Mouse (Mus musculus): ENCODE measurements at regions not wholly inside any gene's neighbourhood (a gene's known extent, or its start where the extent isn't known, plus 50 kb on each side); places are given as distances from the start of the nearest gene placed in this dataset.

GRCm38 (mm10) chr6:100973366-100974090 is 140.1 kb downstream of the Ppp4r2 start:
- DNase-seq (ENCODE audit: low spot score) = no peak

DNA sequence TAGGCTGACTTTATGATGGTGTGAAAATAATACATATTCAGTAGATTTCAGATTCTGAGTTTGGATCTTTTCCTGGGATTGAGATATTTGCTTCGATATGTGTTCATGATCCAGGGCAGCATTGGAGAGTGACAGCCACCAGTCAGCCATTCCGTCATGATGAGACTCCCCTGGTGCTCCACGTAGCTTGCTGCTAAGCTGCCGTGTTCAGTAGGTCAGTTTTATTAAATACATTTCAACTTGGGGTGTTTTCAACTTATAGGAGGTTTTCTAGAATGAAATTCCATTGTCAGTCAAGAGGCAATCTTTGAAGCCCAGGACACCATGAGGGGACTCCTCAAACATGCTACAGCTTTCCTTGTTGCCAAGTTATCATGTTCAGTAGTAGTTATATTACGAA is 141.3 kb downstream of the Ppp4r2 start:
- no peak for DNase-seq (ENCODE audit: low spot score)

DNA sequence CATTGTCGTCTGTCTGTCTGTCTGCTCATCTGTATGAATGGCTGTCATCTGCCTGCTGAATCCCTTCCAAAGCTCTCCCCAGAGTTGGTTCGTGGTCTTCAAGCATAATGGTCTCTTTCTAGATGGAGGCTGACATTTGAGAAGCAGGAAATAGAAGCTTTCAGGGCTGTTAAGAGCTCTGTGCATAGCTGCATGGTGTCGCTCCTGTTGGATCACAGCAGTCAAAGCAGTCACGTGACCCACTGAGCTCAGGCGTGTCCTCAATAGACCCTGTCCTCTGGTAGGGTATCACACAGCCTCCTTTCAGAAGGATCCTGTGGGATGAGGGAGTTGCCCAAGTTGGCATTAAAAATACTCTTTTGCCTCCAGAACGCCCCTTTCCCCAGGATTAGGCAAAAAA is 142.4 kb downstream of the Ppp4r2 start:
- no peak for DNase-seq (ENCODE audit: low spot score)

DNA sequence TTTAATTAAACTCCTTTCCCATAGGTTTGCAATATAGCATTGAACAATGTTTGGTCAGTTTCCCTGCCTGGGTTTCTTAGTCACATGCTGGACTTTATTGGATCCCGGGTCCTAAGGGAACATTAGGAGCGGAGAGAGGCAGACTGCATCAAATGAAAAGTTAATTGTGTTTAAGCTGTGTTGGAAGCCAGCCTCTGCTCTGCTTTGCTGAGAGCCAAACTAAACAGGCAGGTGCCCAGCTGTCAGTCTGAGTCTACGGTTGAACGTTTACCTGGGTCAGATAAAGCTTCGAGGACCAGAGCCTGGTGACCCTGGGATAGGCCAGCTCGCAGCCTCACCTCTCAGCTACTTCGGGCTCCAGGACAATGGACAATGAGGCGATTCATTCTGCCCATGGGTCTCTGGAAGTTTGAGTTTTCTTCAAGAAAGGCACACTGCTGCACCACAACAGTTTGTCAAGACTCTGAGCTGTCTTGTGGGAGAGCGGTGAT is 143.8 kb downstream of the Ppp4r2 start:
- no peak for DNase-seq (ENCODE audit: low spot score)

DNA sequence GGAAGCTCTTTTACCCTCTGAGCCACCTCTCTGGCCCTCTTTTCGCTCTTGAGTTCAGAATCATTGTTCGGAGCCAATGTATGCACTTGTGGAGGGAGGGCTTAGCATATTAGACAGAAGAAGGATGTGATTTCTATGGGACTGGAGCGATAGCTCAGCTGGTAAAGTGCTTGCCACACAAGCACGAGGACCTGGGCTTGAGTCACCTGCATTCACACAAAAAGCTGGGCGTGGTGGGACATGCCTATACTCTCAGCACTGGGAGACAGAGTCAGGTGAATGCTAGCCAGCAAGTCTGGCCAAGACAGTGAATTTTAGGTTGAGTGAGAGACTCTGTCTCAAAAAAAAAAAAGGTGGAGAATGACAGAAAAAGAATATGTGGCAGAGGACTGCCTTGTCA is 144.7 kb downstream of the Ppp4r2 start:
- no peak for DNase-seq (ENCODE audit: low spot score)

GRCm38 (mm10) chr6:100978727-100979460 is 145.5 kb downstream of the Ppp4r2 start:
- no peak for DNase-seq (ENCODE audit: low spot score)

DNA sequence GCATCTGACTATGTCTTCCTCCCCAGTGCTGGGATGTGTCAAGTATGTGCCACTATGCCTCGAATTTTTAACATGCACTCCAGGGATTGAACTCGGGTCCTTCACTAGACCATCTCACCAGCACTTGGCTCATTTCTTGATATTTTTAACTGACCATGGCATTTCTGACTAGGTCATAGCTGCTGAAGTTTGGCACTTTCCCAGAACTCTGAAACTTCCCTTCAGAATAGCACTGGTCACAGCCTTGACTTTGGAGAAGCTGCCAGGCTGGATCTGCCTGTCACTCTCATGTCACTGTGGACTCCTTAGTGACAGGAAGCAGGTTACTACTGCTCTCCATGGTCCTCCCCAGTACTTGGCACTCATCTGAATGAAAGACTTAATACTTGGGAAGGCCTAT is 146.7 kb downstream of the Ppp4r2 start:
- no peak for DNase-seq (ENCODE audit: low spot score)

DNA sequence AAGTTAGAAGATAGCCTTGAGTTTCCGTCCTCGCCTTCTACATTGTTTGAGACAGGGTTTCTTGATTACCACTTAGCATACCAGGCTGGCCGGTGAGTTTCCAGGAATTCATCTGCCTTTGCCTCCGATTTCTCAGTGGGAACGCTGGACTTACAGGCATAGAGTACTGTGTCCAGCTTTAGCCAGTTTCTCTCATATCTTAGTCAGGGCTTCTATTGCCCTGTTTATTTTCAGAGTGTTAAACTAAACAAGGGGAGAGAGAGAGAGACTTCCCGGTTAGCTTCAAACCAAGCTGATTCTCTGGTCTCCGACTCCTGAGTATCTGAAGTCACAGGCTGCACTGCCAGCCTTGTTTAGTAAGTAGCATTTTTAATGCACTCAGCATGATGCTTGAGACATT is 151.4 kb downstream of the Ppp4r2 start:
- DNase-seq (ENCODE audit: low spot score) = no peak

GRCm38 (mm10) chr6:100985334-100985937 is 152.0 kb downstream of the Ppp4r2 start:
- no peak for DNase-seq (ENCODE audit: low spot score)

- DNase-seq (ENCODE audit: low spot score) = no peak
These were observed 155.1 kb downstream of the Ppp4r2 start for GRCm38 (mm10) chr6:100988521-100988920.

DNA sequence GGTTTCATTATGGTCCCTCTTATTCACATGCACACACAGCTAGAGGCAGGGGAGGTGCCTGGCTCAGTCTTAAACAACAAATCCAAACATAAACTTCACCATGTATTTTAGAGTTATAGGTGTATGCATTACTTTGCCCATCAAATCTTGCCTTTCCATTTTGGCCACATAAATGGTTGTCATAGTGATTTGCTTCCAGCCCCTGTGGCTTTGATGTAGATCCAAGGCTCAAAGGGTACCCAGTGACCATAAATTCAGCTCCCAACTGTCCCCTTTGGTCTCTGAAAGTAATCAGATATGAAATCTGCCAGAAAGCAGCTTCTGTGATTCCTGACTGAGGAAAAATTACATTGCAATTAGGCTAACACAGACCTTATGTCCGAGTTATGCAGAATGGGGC is 160.0 kb downstream of the Ppp4r2 start:
- no peak for DNase-seq (ENCODE audit: low spot score)

DNA sequence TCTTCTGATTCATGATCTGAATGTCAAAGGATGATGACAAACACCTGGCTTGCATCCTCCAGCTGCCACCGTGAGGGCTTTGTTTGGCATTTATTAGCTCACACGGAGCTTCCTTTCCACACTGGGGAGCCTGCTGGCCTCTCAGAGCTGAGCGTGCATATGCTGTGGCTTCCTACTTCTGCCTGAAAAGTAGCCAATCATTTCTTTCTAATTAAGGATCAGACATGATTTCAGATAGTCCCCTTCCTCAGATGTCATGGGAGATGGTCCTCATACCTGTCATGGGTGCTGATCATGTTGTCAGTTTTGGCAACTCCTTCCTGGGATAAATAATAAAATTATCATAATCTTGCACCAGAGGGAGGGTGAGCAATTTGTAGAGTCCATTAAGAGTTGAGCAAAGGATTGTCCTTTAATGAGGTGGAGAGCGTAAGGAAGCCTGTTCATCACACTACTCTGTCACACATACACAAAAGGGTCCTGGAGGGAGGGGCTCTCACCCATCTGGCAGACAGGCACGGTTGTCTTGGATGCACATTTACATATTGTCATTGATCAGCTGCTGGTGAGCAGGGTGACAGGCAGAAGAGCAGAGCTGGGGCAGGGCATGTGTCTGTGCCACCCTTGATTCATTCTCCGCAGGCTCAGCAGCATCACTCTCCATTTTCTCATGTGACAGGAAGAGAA is 162.6 kb downstream of the Ppp4r2 start:
- DNase-seq (ENCODE audit: low spot score) = no peak

- no peak for DNase-seq (ENCODE audit: low spot score)
These were observed 164.9 kb downstream of the Ppp4r2 start for GRCm38 (mm10) chr6:100998285-100998684.

- no peak for DNase-seq (ENCODE audit: low spot score)
These were observed 170.5 kb downstream of the Ppp4r2 start for GRCm38 (mm10) chr6:101003901-101004300.

GRCm38 (mm10) chr6:101021650-101022049 is 188.2 kb downstream of the Ppp4r2 start:
- DNase-seq (ENCODE audit: low spot score) = no peak

DNA sequence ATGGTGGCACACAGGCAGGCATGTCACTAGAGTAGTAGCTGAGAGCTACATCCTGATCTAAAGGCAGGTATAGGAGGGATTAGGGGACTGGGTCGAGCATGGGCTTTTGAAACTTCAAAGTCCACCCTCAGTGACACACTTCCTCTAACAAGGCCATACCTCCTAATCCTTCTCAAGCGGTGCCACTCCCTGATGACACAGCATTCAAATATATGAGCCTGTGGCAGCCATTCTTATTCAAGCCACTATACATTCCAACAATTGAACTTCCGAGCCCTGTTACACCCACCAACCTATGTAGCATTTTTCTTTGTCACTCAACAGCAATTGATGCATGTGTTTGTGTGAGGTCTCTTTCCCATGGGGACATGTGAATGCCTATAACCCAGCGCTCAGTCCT is 192.4 kb downstream of the Ppp4r2 start:
- no peak for DNase-seq (ENCODE audit: low spot score)

- no peak for DNase-seq (ENCODE audit: low spot score)
These were observed 194.0 kb downstream of the Ppp4r2 start for GRCm38 (mm10) chr6:101027462-101027861.

DNA sequence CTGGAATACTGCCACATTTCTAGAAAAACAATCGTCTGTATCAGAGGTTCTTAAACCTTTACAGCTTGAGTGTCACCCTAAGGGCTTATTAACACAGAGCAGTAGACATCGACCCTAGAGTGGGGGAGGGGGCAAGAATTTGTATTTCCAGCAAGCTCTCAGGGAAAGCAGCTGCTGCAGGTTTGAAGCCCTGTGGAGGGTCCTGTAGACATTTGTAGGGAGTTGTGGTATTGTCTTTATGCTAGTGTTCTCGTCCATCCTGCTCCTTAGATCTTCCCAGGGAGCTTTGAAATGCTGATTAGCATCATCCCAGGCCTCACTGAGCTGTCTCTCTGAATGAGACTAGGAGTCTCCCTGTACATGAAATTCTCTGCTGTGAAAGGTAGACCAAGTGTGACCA is 196.0 kb downstream of the Ppp4r2 start:
- DNase-seq (ENCODE audit: low spot score) = no peak

- DNase-seq (ENCODE audit: low spot score) = no peak
These were observed 197.2 kb downstream of the Ppp4r2 start for GRCm38 (mm10) chr6:101030451-101031125.

DNA sequence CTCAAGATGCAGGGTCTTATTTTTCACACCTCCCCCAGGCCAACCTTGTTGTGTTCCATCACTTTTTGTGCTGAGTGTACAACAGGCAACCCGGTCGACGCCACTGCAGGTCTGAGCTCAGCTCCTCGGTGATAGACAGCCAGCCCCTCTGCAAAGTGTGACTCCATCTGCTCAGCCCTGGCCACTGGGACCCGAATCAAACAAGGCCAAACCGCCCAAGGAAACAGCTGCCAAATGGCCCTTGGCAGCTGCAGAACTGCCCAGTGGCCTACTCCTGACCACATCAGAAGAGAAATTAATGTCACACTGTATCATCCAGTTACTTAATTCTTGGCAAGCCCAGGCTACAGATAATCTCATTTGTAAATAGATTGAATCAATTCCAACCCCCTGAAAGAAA is 213.3 kb downstream of the Ppp4r2 start:
- peak; percentile 10 for DNase-seq (ENCODE audit: low spot score)

DNA sequence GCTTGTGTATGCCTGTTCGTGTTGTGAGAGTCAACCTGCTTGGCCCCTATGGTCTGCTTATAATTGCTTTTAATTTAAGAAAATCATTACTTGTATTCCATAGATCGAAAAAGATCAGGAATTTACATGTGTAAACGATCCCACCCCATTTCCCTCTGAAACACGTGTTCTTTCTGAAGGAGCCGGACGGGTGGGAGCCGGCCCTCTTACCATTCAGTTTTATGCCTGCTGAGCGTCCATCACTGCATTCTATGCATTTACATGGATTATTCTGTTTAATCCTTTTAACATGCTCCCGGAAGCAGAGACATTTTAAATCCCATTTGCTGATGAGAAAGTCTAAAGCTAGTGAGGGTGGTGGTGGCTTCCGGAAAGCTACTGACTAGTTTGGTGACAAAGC is 213.8 kb downstream of the Ppp4r2 start:
- no peak for DNase-seq (ENCODE audit: low spot score)

GRCm38 (mm10) chr6:101048431-101048830 is 215.0 kb downstream of the Ppp4r2 start:
- no peak for DNase-seq (ENCODE audit: low spot score)
